Mouse (Mus musculus) lung, postnatal 0 days (tissue): Measurements from ENCODE around the gene Pnmal1. TPM values are rescaled to one million over a fixed set of nuclear protein-coding genes. Genes with fewer than 3 reads are reported as not detected.

Source experiments
- ATAC-seq: fragments of 200-750 bp; cut with Nextera tagmentation; 2 replicates; pipeline ENCODE4 v1.8.0; 2017; ENCODE audit warnings: moderate library complexity
- DNase-seq: peaks from one replicate; pipeline ENCODE4 v3.0.0-alpha.2; 2016; ENCODE audit warnings: low spot score
- H3K27ac ChIP-seq: fragments of 300-500 bp; sonication (generic); 2 replicates; pipeline ENCODE4 v1.5.1; 2014; ENCODE audit warnings: antibody characterized with exemption, mild to moderate bottlenecking, low read length, mixed read lengths
- H3K27me3 ChIP-seq: fragments of 300-500 bp; sonication (generic); replicated peaks from 2 replicates; pipeline ENCODE4 v1.6.1; 2014; ENCODE audit warnings: low read length, mixed read lengths; ENCODE audit not compliant: insufficient read depth
- H3K36me3 ChIP-seq: fragments of 300-500 bp; sonication (generic); 2 replicates; pipeline ENCODE4 v1.6.1; 2014; ENCODE audit warnings: low read length, mixed read lengths; ENCODE audit not compliant: insufficient read depth
- H3K4me1 ChIP-seq: fragments of 300-500 bp; sonication (generic); 2 replicates; pipeline ENCODE4 v1.6.1; 2014; ENCODE audit warnings: antibody characterized with exemption, low read depth, low read length, mixed read lengths; ENCODE audit not compliant: insufficient read depth
- H3K4me2 ChIP-seq: fragments of 300-500 bp; sonication (generic); replicated peaks from 2 replicates; pipeline ENCODE4 v1.6.1; 2014; ENCODE audit warnings: low read depth, mild to moderate bottlenecking, low read length, moderate library complexity, mixed read lengths
- H3K4me3 ChIP-seq: fragments of 300-500 bp; sonication (generic); 2 replicates; pipeline ENCODE4 v1.5.1; 2014; ENCODE audit warnings: low read depth, low read length
- H3K9ac ChIP-seq: fragments of 300-500 bp; sonication (generic); replicated peaks from 2 replicates; pipeline ENCODE4 v1.6.1; 2014; ENCODE audit warnings: low read depth, mild to moderate bottlenecking
- H3K9me3 ChIP-seq: fragments of 300-500 bp; sonication (generic); 2 replicates; pipeline ENCODE4 v1.6.1; 2016; ENCODE audit warnings: low read length, mixed read lengths
- CTCF ChIP-seq: IDR thresholded peaks from 2 replicates; pipeline ENCODE4 v1.5.1; 2016; ENCODE audit warnings: antibody characterized with exemption, mild to moderate bottlenecking
- EP300 ChIP-seq: IDR thresholded peaks from 2 replicates; pipeline ENCODE4 v1.6.1; 2016; ENCODE audit warnings: antibody characterized with exemption, mild to moderate bottlenecking, control low read depth
- WGBS: fragments of 180-500 bp; shearing (Covaris S2); extraction: QIAGEN DNeasy Blood & Tissue Kit; methylation state at CpG from one replicate; pipeline ENCODE4 v1.1.7; 2014; 5-methylcytosine and 5-hydroxymethylcytosine counted together
- polyA plus RNA-seq: library from polyadenylated mRNA; unstranded; fragments of >200 nt; fragmentation: Nextera tagmentation; extraction: Ambion mirVana; gene quantifications from 2 replicates; pipeline ENCODE4 v1.2.1, GENCODE M21; 2015

Pnmal1 gene
- polyA plus RNA-seq, 1 experiment from 2014 or later, result not detected

DNA sequence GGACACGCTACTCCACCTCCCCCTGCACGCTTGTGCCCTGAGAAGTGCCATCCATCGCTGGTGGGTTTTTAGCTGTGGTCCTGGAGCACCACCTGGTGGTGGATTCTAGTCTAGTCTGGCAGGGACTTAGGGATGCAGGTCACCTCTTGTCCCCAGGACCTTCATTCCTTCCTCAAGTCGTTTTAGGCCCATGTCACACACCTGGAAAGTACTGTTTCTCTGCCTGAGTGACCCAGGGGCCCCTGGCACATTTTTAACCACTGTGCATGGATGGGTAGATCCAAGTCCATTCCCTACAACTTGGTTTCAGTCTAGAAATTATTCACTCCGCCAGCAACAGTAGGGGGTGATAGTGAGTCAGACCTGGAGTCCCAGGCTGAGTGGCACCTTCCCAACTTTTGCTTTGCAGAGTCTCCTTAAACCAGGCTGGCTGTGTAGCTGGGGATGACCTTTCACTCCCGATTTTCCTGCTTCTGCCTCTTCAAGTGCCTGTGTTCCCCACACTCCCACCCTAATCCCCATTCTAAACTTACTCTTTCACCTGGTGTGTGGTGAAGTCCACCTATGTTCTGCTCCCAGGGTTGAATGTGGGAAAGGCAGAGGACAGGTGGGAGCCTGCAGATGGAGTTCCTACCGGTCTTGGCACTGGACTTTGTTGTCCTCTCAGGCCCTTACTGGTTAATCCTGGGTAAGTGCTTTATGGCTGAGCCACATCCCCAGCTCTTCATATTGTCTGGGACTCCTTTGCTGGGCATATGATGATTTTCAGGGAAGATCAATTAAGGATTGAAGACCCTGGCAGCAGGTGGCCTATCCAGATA is 43.1 kb downstream of the Pnmal1 start:
- Histone ChIP-seq H3K27ac (peak overlapping the region; percentile 26; the same call in 1 of the 2 replicates), H3K27me3 (no peaks in the 10 kb centered on the region), H3K9me3 (no peaks in the 10 kb centered on the region), H3K36me3 (peaks cover 21% of the 10 kb centered on the region; the same call in 1 of the 2 replicates), H3K4me1 (0 out of 2 replicates have a peak, but pooled peaks cover 3% of the 10 kb centered on the region), H3K9ac (no peak overlapping the region), H3K4me3 (no peak overlapping the region), H3K4me2 (no peak overlapping the region)
- peak; percentile 78 for ATAC-seq
- 10% methylated on average over 7 of the region's 7 CpGs for WGBS
- DNase-seq, result peak; percentile 91
- peak; percentile 88 for TF ChIP-seq CTCF
- TF ChIP-seq EP300, result no peak

DNA sequence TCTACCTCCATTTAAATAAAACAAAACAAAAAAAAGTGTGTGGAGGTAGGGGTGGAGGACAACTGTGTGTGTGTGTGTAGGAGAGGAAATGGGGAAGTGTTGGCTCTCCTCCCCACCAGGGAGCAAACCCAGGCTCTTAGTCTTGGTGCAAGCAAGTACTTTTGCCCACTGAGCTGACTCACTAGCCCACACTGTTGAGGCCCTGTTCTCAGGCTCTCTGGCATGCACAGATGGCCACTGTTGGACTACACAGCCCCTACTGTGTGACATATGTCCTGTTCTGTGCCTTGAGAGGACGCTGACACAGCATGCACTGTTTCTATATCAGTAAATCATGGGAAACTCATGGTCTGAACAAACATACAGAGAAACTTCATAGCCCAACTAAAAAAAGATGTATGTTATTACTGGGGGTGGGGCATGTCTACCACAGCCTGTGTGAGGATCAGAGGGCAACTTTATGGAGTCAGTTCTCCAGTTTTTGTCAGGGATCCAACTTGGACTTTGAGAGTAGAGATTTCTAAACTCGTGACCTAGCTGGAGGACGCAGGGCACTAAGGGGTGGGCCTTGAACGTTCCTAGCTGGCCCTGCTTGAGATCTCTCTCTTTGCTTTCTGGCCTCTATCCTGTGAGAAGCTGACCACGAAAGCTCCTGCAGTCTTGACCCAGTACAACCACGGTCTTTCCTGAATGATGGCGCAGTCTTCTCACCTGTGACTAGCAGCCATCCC is 43.9 kb downstream of the Pnmal1 start:
- H3K4me2 ChIP-seq, result no peak overlapping the region
- peaks cover 26% of the 10 kb centered on the region; the same call in 1 of the 2 replicates for H3K36me3 ChIP-seq
- DNase-seq (peak; percentile 52), ATAC-seq (peak; percentile 22)
- peak overlapping the region; percentile 26; the same call in 1 of the 2 replicates for H3K27ac ChIP-seq
- no peak overlapping the region for H3K4me3 ChIP-seq
- no peak for TF ChIP-seq EP300
- TF ChIP-seq CTCF, result no peak; the same call in 1 of the 2 replicates
- H3K9me3 ChIP-seq, result no peaks in the 10 kb centered on the region
- 0 out of 2 replicates have a peak, but pooled peaks cover 3% of the 10 kb centered on the region for H3K4me1 ChIP-seq
- no peak overlapping the region for H3K9ac ChIP-seq
- WGBS, result 64% methylated on average over 7 of the region's 7 CpGs
- H3K27me3 ChIP-seq, result no peaks in the 10 kb centered on the region

DNA sequence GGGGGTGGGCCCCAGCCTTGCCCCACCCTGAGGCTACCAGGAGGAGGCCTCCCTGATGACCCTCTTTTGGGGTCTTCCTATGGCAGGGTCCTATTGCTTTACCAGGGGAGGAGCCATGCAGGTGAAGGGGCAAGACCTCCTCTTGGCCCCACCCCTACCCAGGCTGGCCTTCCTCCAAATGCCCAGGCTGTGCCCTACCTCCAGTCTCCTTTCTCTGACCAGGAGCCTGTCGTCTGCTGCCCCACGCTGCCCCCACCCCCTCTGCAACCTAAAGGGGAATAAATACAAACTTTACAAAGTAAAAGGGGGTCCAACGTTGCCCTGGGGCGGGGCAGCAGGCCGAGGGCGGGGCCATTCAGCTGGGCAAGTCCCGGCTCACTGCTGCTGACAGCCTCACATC is 45.2 kb downstream of the Pnmal1 start:
- Histone ChIP-seq H3K36me3 (peaks cover 26% of the 10 kb centered on the region; the same call in 1 of the 2 replicates), H3K9ac (no peak overlapping the region), H3K9me3 (no peaks in the 10 kb centered on the region), H3K4me1 (no peaks in the 10 kb centered on the region), H3K4me2 (no peak overlapping the region), H3K27ac (no peak overlapping the region), H3K4me3 (no peak overlapping the region), H3K27me3 (no peaks in the 10 kb centered on the region)
- TF ChIP-seq CTCF (no peak), EP300 (no peak)
- 66% methylated on average over 7 of the region's 7 CpGs for WGBS
- DNase-seq (no peak), ATAC-seq (no peak)

GRCm38 (mm10) chr7:17007300-17007699 is 47.8 kb downstream of the Pnmal1 start:
- Histone ChIP-seq H3K27me3 (no peaks in the 10 kb centered on the region), H3K4me3 (no peak overlapping the region), H3K27ac (no peak overlapping the region), H3K36me3 (peaks cover 21% of the 10 kb centered on the region; the same call in 1 of the 2 replicates), H3K9ac (no peak overlapping the region), H3K4me2 (no peak overlapping the region), H3K4me1 (no peaks in the 10 kb centered on the region), H3K9me3 (no peaks in the 10 kb centered on the region)
- 66% methylated on average over 4 of the region's 4 CpGs for WGBS
- ATAC-seq (peak; percentile 65), DNase-seq (peak; percentile 63)
- peak; percentile 95 for TF ChIP-seq CTCF
- TF ChIP-seq EP300, result no peak

DNA sequence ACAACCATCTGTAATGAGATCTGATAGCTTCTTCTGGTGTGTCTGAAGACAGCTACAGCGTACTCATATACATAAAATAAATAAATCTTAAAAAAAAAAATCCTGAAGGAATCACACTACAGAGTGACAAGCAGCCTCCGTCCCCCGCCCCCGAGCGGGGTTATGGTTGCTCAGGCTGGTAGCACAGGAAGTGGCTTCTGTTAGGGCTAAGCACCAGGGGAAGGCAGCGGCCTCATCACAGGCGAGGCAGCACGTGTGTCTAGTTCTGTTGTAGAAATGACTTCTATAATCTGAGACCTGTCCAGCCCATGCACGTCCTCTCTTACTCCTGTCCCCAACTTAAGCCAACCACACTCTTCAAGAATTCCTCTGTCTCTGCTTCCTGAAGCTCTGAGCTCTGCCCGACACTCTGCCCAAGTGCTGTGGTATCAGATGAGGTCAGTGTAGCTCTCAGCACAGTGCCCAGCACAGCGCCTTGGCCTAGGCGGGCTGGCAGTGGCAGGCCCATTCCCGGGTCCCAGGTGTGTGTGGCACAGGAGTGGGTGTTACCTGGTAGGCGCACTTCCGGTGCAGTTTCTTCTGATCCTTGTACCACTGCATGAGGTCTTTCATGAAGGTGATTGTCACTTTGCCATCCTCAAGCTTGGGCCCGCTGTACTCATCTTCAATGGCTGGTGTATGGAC is 50.0 kb downstream of the Pnmal1 start:
- Histone ChIP-seq H3K9me3 (no peaks in the 10 kb centered on the region), H3K4me1 (no peaks in the 10 kb centered on the region), H3K36me3 (peaks cover 34% of the 10 kb centered on the region), H3K27me3 (no peaks in the 10 kb centered on the region), H3K27ac (no peak overlapping the region), H3K4me3 (no peak overlapping the region), H3K9ac (no peak overlapping the region), H3K4me2 (no peak overlapping the region)
- TF ChIP-seq EP300, result no peak
- DNase-seq (no peak), ATAC-seq (no peak)
- WGBS, result 77% methylated on average over 16 of the region's 16 CpGs

DNA sequence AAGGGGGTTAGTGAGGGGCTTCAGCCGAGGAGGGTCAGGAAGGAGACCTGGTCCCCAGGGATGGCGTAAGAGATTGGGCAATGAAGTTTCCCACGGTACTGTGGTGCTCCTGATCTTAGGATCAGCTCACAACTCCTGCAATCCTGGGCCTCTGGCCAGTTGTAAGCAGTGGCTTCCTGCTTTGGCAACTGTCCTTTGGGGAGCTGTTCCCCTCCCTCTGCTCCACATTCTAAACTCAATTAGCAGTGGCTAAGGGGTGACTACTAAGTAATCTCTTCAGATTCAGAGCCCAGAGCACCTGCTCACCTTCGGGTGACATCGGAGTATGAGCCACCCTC is 50.5 kb downstream of the Pnmal1 start:
- no peak overlapping the region for H3K4me3 ChIP-seq
- peaks cover 37% of the 10 kb centered on the region for H3K36me3 ChIP-seq
- no peak for DNase-seq
- H3K9me3 ChIP-seq, result no peaks in the 10 kb centered on the region
- no peak overlapping the region for H3K4me2 ChIP-seq
- 70% methylated on average over 5 of the region's 5 CpGs for WGBS
- H3K4me1 ChIP-seq, result no peaks in the 10 kb centered on the region
- no peak overlapping the region for H3K9ac ChIP-seq
- no peak for ATAC-seq
- no peaks in the 10 kb centered on the region for H3K27me3 ChIP-seq
- TF ChIP-seq EP300 (no peak), CTCF (no peak)
- no peak overlapping the region for H3K27ac ChIP-seq
